Mouse (Mus musculus) liver, postnatal 0 days (tissue): ENCODE data around the gene Crabp1. TPM values are rescaled to one million over a fixed set of nuclear protein-coding genes. Genes with fewer than 3 reads are reported as not detected.

Experiments
- ATAC-seq: fragments of 200-750 bp; cut with Nextera tagmentation; 2 replicates; pipeline ENCODE4 v1.8.0; 2017; ENCODE audit warnings: mild to moderate bottlenecking, moderate library complexity
- DNase-seq: peaks from one replicate; pipeline ENCODE4 v3.0.0-alpha.2; 2016
- H3K27ac ChIP-seq: fragments of 300-500 bp; sonication (generic); 2 replicates; pipeline ENCODE4 v1.5.1; 2014; ENCODE audit warnings: antibody characterized with exemption, moderate library complexity, mild to moderate bottlenecking, low read depth
- H3K27me3 ChIP-seq: fragments of 300-500 bp; sonication (generic); 2 replicates; pipeline ENCODE4 v1.6.1; 2014; ENCODE audit warnings: low read length, control low read depth, mixed read lengths; ENCODE audit not compliant: insufficient read depth
- H3K36me3 ChIP-seq: fragments of 300-500 bp; sonication (generic); replicated peaks from 2 replicates; pipeline ENCODE4 v1.6.1; 2014; ENCODE audit warnings: mild to moderate bottlenecking, control low read depth, low read length, moderate library complexity, mixed read lengths; ENCODE audit not compliant: insufficient read depth
- H3K4me1 ChIP-seq: fragments of 300-500 bp; sonication (generic); 2 replicates; pipeline ENCODE4 v1.6.1; 2014; ENCODE audit warnings: antibody characterized with exemption, mild to moderate bottlenecking, control low read depth; ENCODE audit not compliant: insufficient read depth
- H3K4me2 ChIP-seq: fragments of 300-500 bp; sonication (generic); 2 replicates; pipeline ENCODE4 v1.6.1; 2014; ENCODE audit warnings: low read depth, mild to moderate bottlenecking, low read length, moderate library complexity, mixed read lengths
- H3K4me3 ChIP-seq: fragments of 300-500 bp; sonication (generic); 2 replicates; pipeline ENCODE4 v1.5.1; 2014; ENCODE audit warnings: low read depth, low read length
- H3K9ac ChIP-seq: fragments of 300-500 bp; sonication (generic); replicated peaks from 2 replicates; pipeline ENCODE4 v1.6.1; 2014; ENCODE audit warnings: mild to moderate bottlenecking, moderate library complexity
- H3K9me3 ChIP-seq: fragments of 300-500 bp; sonication (generic); 2 replicates; pipeline ENCODE4 v1.6.1; 2016; ENCODE audit warnings: mild to moderate bottlenecking, control low read depth, low read length, mixed read lengths
- CTCF ChIP-seq: sonication (generic); IDR thresholded peaks from 2 replicates; pipeline ENCODE4 v1.5.1; 2016; ENCODE audit warnings: antibody characterized with exemption, low read depth
- EP300 ChIP-seq: IDR thresholded peaks from 2 replicates; pipeline ENCODE4 v1.6.1; 2016; ENCODE audit warnings: antibody characterized with exemption, low read depth, mild to moderate bottlenecking
- WGBS: fragments of 180-500 bp; shearing (Covaris S2); extraction: QIAGEN DNeasy Blood & Tissue Kit; methylation state at CpG from one replicate; pipeline ENCODE4 v1.1.7; 2014; ENCODE audit not compliant: insufficient replicate concordance; 5-methylcytosine and 5-hydroxymethylcytosine counted together
- polyA plus RNA-seq: library from polyadenylated mRNA; unstranded; fragments of >200 nt; fragmentation: Nextera tagmentation; extraction: Ambion mirVana; gene quantifications from 2 replicates; pipeline ENCODE4 v1.2.1, GENCODE M21; 2015

The Crabp1 gene
- polyA plus RNA-seq, 1 experiment from 2014 or later, result not detected

DNA sequence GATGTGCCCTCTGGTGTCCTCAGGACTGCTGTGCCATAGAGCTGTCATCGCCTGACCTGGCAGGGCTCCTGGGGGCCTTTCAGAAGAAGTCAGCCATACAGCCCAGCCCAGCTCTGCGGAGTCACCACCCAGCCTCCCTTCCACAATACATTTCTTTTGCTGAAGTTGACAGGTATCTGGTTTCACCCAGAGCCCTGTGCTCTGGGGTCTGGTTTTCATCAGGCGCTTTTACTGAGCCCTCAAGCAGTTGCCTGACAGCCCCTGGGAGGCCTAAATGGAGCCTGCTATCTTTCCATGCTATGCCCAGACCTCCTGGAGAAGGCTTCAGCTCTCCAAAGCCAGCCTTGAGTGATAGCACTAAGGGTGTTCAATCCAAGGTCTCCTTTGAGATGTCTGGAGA is 19.5 kb downstream of the Crabp1 start:
- no peak overlapping the region for H3K27ac ChIP-seq
- no peaks in the 10 kb centered on the region for H3K4me1 ChIP-seq
- H3K4me3 ChIP-seq, result no peak overlapping the region
- no peaks in the 10 kb centered on the region for H3K36me3 ChIP-seq
- DNase-seq (no peak), ATAC-seq (no peak)
- no peak for TF ChIP-seq EP300
- TF ChIP-seq CTCF, result no peak
- no peak overlapping the region for H3K9ac ChIP-seq
- no peaks in the 10 kb centered on the region for H3K9me3 ChIP-seq
- no peaks in the 10 kb centered on the region for H3K27me3 ChIP-seq
- H3K4me2 ChIP-seq, result no peak overlapping the region
- WGBS, result 59% methylated on average over 3 of the region's 3 CpGs

DNA sequence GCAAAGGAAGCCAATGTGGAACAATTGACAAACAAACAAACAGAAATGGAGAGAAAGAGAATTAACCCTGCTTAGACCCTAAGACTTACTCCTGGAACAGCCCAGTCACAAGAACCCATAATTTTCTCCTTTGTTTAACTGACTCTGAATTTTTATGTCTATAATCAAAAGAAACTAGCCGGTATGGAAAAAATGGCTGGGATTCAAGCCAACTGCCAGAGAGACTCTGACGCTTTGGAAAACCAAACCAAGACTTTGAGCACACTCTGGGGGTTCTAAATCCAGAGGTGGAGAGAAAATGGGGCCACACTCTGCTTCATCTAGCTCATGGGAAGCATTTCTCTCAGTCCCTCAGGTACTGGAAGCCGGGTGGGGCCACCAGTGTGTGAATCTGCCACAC is 20.7 kb downstream of the Crabp1 start:
- H3K27me3 ChIP-seq, result no peaks in the 10 kb centered on the region
- ATAC-seq (no peak), DNase-seq (no peak)
- no peak overlapping the region for H3K9ac ChIP-seq
- H3K4me1 ChIP-seq, result no peaks in the 10 kb centered on the region
- 69% methylated on average over 3 of the region's 3 CpGs for WGBS
- H3K4me2 ChIP-seq, result no peak overlapping the region
- H3K4me3 ChIP-seq, result no peak overlapping the region
- TF ChIP-seq CTCF, result no peak
- no peak for TF ChIP-seq EP300
- H3K27ac ChIP-seq, result no peak overlapping the region
- H3K36me3 ChIP-seq, result no peaks in the 10 kb centered on the region
- H3K9me3 ChIP-seq, result no peaks in the 10 kb centered on the region

DNA sequence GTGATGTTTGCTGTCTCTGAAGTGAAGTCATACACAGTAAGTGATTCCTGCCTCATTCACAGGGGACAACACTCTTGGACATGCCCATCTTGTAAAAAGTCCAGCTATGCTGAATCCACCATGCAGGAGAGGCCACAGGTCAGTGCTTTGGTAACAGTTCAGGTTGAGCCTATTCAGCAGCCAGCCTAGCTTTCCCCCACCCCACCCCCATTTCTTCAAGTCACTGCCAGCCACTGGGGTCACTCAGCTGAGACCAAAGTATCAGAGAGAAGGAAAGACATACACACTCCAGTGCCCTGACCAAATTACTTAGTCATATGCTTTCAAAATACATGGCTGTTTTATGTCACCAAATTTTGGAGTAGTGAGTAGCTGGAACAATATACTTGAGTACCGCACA is 21.5 kb downstream of the Crabp1 start:
- ATAC-seq, result no peak

DNA sequence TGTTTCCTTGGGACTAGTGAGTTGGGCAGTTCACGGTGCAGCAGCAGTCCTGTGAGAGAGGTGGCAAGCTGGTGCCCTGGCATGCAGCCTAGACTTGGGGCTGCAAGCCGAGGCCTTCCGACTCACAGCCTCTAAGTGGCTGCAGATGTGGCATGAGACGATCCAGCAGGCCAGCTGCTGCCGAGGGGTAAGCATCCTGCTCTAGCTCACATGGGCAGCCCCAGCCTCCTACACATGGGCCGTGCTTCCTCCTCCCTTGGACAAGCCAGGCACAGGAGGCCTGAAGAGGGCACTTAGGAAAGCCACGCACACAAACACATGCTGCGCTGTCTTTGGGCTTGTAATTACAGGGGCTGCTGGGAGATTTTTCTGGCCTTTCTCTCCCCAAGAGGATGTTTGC is 23.2 kb downstream of the Crabp1 start:
- no peak overlapping the region for H3K4me2 ChIP-seq
- DNase-seq (no peak), ATAC-seq (no peak)
- no peak overlapping the region for H3K4me3 ChIP-seq
- no peaks in the 10 kb centered on the region for H3K27me3 ChIP-seq
- TF ChIP-seq CTCF (no peak), EP300 (no peak)
- no peak overlapping the region for H3K9ac ChIP-seq
- no peaks in the 10 kb centered on the region for H3K36me3 ChIP-seq
- WGBS, result 48% methylated on average over 8 of the region's 8 CpGs
- H3K4me1 ChIP-seq, result no peaks in the 10 kb centered on the region
- no peak overlapping the region for H3K27ac ChIP-seq
- H3K9me3 ChIP-seq, result no peaks in the 10 kb centered on the region

More for the DNA sequence above, 21.5 kb downstream of the Crabp1 start:
- WGBS, result 84% methylated on average over 1 of the region's 1 CpGs
- no peak for DNase-seq
- no peaks in the 10 kb centered on the region for H3K27me3 ChIP-seq
- no peaks in the 10 kb centered on the region for H3K4me1 ChIP-seq
- H3K27ac ChIP-seq, result no peak overlapping the region
- no peak overlapping the region for H3K4me2 ChIP-seq
- no peaks in the 10 kb centered on the region for H3K36me3 ChIP-seq
- no peak for TF ChIP-seq EP300
- no peak overlapping the region for H3K4me3 ChIP-seq
- H3K9me3 ChIP-seq, result no peaks in the 10 kb centered on the region
- H3K9ac ChIP-seq, result no peak overlapping the region

DNA sequence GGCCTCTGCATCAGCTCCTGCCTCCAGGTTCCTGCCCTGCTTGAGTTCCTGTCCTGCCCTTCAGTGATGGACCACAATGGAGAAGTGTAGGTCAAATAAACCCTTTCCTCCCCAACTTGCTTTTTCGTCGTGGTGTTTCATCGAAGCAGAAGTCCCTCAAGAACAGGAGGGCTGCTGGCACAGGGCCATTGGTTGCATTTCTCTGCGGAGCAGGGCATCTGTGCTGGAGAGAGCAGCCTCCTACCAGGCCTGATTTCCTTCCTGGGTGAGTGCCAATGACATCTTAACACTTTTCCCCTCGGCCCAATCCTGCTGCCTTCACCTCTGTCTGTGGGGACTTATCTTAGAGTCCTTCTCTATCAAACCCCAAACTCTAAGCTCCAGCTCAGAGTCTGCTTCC is 25.7 kb downstream of the Crabp1 start:
- ATAC-seq (no peak), DNase-seq (no peak)
- no peak for TF ChIP-seq CTCF
- TF ChIP-seq EP300, result no peak
- H3K27ac ChIP-seq, result no peak overlapping the region
- H3K4me2 ChIP-seq, result no peak overlapping the region
- no peak overlapping the region for H3K4me3 ChIP-seq
- no peaks in the 10 kb centered on the region for H3K9me3 ChIP-seq
- no peaks in the 10 kb centered on the region for H3K4me1 ChIP-seq
- H3K27me3 ChIP-seq, result no peaks in the 10 kb centered on the region
- WGBS, result 39% methylated on average over 5 of the region's 5 CpGs
- H3K36me3 ChIP-seq, result no peaks in the 10 kb centered on the region
- no peak overlapping the region for H3K9ac ChIP-seq

DNA sequence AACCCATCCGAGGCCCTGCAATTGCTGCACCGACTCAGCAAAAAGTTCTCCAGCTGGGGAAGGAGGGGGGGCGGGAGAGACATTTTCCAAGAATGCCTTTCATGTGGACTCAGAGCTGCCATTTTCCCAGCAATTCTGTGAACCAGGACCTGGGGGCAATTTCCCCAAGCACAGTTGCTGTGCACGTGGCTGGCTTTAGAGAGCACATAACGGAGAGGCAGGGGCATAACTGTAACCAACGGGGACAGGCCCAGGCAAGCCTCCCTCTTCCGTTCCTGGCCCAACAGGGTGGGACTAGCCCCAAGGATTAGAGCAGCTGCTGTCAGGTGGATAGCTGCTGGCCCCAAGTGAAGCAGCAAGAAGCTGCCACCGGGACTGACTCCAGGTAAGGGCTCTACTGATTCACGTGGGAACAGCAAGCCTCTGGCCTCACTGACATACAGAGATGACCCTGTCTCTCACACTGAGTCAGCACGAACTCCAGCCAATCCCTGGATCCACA is 37.0 kb downstream of the Crabp1 start:
- H3K9me3 ChIP-seq, result no peaks in the 10 kb centered on the region
- no peak overlapping the region for H3K4me3 ChIP-seq
- H3K27ac ChIP-seq, result no peak overlapping the region
- DNase-seq, result no peak
- no peak overlapping the region for H3K9ac ChIP-seq
- H3K27me3 ChIP-seq, result no peaks in the 10 kb centered on the region
- no peaks in the 10 kb centered on the region for H3K36me3 ChIP-seq
- TF ChIP-seq CTCF (no peak), EP300 (no peak)
- no peak for ATAC-seq
- H3K4me2 ChIP-seq, result no peak overlapping the region
- no peaks in the 10 kb centered on the region for H3K4me1 ChIP-seq
- WGBS, result 39% methylated on average over 10 of the region's 10 CpGs
